Mouse (Mus musculus) ES-Bruce4 (cell line): Measurements from ENCODE around the gene Ror2.

Experiments used
- CTCF ChIP-seq: IDR thresholded peaks from one replicate; pipeline ENCODE4 v1.8.1; 2011; ENCODE audit warnings: low read depth, low read length
- EP300 ChIP-seq: IDR thresholded peaks from 2 replicates; pipeline ENCODE4 v1.6.1; 2011; ENCODE audit warnings: low read depth, low read length; ENCODE audit not compliant: insufficient read depth
- POLR2A ChIP-seq: IDR thresholded peaks from one replicate; pipeline ENCODE4 v1.8.1; 2011; ENCODE audit warnings: low read length; ENCODE audit not compliant: insufficient read depth

- no peak for TF ChIP-seq CTCF
- TF ChIP-seq POLR2A, result no peak
- no peak for TF ChIP-seq EP300
These were observed 52.5 kb downstream of the Ror2 start for GRCm38 (mm10) chr13:53233381-53233780.
